Mouse (Mus musculus): ENCODE measurements around the gene Olfr490. TPM values are rescaled to one million over a fixed set of nuclear protein-coding genes. Genes with fewer than 3 reads are reported as not detected.

Olfr490 gene
- total RNA-seq (2015; ENCODE audit: low replicate concordance), result not detected in 2 replicates
- total RNA-seq (2017; ENCODE audit: low replicate concordance), result not detected in 2 replicates

GRCm38 (mm10) chr7:108288834-108289233 lies at the start of gene Olfr490:
Olfr490 (minus strand) TSS chr7:108288934.
- ATAC-seq (replicated peaks; ENCODE audit: low FRiP score, poor library complexity, severe bottlenecking), result no peak

GRCm38 (mm10) chr7:108323574-108323973 lies 34.8 kb upstream of the Olfr490 start, which contains the start of gene Olfr492:
Olfr492 (minus strand) TSS chr7:108323674.
- no peak for ATAC-seq (replicated peaks; ENCODE audit: low FRiP score, poor library complexity, severe bottlenecking)

GRCm38 (mm10) chr7:108313151-108313550 lies 24.4 kb upstream of the Olfr490 start, which contains the start of gene Olfr491:
Olfr491 (plus strand) TSS chr7:108313451.
- no peak for ATAC-seq (replicated peaks; ENCODE audit: low FRiP score, poor library complexity, severe bottlenecking)

- ATAC-seq (replicated peaks; ENCODE audit: low FRiP score, poor library complexity, severe bottlenecking), result no peak
These were observed 30.5 kb downstream of the Olfr490 start, which contains the start of gene Olfr488 for GRCm38 (mm10) chr7:108258247-108258646. Olfr488 (minus strand) TSS chr7:108258347.

Other genes with a start within 250 kb of the Olfr490 start
- not detected in 2 replicates for gene Olfr479, start 238.2 kb downstream of the Olfr490 start, total RNA-seq (2015; ENCODE audit: low replicate concordance)
- gene Olfr479, start 238.2 kb downstream of the Olfr490 start, total RNA-seq (2017; ENCODE audit: low replicate concordance), result not detected in 2 replicates
- gene Olfr480, start 221.6 kb downstream of the Olfr490 start, total RNA-seq (2015; ENCODE audit: low replicate concordance), result not detected in 2 replicates
- gene Olfr480, start 221.6 kb downstream of the Olfr490 start, total RNA-seq (2017; ENCODE audit: low replicate concordance), result 0.28 TPM in 1 of 2 replicates, not detected in the other
- gene Olfr481, start 209.1 kb downstream of the Olfr490 start, total RNA-seq (2015; ENCODE audit: low replicate concordance), result not detected in 2 replicates
- gene Olfr481, start 209.1 kb downstream of the Olfr490 start, total RNA-seq (2017; ENCODE audit: low replicate concordance), result not detected in 2 replicates
- not detected in 2 replicates for gene Olfr482, start 191.3 kb downstream of the Olfr490 start, total RNA-seq (2015; ENCODE audit: low replicate concordance)
- gene Olfr482, start 191.3 kb downstream of the Olfr490 start, total RNA-seq (2017; ENCODE audit: low replicate concordance), result not detected in 2 replicates
- not detected in 2 replicates for gene Olfr483, start 188.1 kb downstream of the Olfr490 start, total RNA-seq (2015; ENCODE audit: low replicate concordance)
- not detected in 2 replicates for gene Olfr483, start 188.1 kb downstream of the Olfr490 start, total RNA-seq (2017; ENCODE audit: low replicate concordance)
- gene Olfr484, start 161.5 kb downstream of the Olfr490 start, total RNA-seq (2015; ENCODE audit: low replicate concordance), result not detected in 2 replicates
- gene Olfr484, start 161.5 kb downstream of the Olfr490 start, total RNA-seq (2017; ENCODE audit: low replicate concordance), result 1.1 TPM in 1 of 2 replicates, not detected in the other
- not detected in 2 replicates for gene Olfr485, start 129.1 kb downstream of the Olfr490 start, total RNA-seq (2015; ENCODE audit: low replicate concordance)
- not detected in 2 replicates for gene Olfr485, start 129.1 kb downstream of the Olfr490 start, total RNA-seq (2017; ENCODE audit: low replicate concordance)
- not detected in 2 replicates for gene Olfr486, start 116.2 kb downstream of the Olfr490 start, total RNA-seq (2015; ENCODE audit: low replicate concordance)
- gene Olfr486, start 116.2 kb downstream of the Olfr490 start, total RNA-seq (2017; ENCODE audit: low replicate concordance), result not detected in 2 replicates
- gene Olfr487, start 74.3 kb downstream of the Olfr490 start, total RNA-seq (2015; ENCODE audit: low replicate concordance), result not detected in 2 replicates
- not detected in 2 replicates for gene Olfr487, start 74.3 kb downstream of the Olfr490 start, total RNA-seq (2017; ENCODE audit: low replicate concordance)
- gene Olfr488, start 30.6 kb downstream of the Olfr490 start, total RNA-seq (2015; ENCODE audit: low replicate concordance), result not detected in 2 replicates
- gene Olfr488, start 30.6 kb downstream of the Olfr490 start, total RNA-seq (2017; ENCODE audit: low replicate concordance), result not detected in 2 replicates
- gene Olfr491, start 24.5 kb upstream of the Olfr490 start, total RNA-seq (2015; ENCODE audit: low replicate concordance), result not detected in 2 replicates
- gene Olfr491, start 24.5 kb upstream of the Olfr490 start, total RNA-seq (2017; ENCODE audit: low replicate concordance), result not detected in 2 replicates
- not detected in 2 replicates for gene Olfr492, start 34.7 kb upstream of the Olfr490 start, total RNA-seq (2015; ENCODE audit: low replicate concordance)
- not detected in 2 replicates for gene Olfr492, start 34.7 kb upstream of the Olfr490 start, total RNA-seq (2017; ENCODE audit: low replicate concordance)
- gene Olfr493, start 58.0 kb upstream of the Olfr490 start, total RNA-seq (2015; ENCODE audit: low replicate concordance), result not detected in 2 replicates
- gene Olfr493, start 58.0 kb upstream of the Olfr490 start, total RNA-seq (2017; ENCODE audit: low replicate concordance), result not detected in 2 replicates
- not detected in 2 replicates for gene Olfr494, start 76.4 kb upstream of the Olfr490 start, total RNA-seq (2015; ENCODE audit: low replicate concordance)
- gene Olfr494, start 76.4 kb upstream of the Olfr490 start, total RNA-seq (2017; ENCODE audit: low replicate concordance), result not detected in 2 replicates
- not detected in 2 replicates for gene Olfr495, start 104.2 kb upstream of the Olfr490 start, total RNA-seq (2015; ENCODE audit: low replicate concordance)
- gene Olfr495, start 104.2 kb upstream of the Olfr490 start, total RNA-seq (2017; ENCODE audit: low replicate concordance), result not detected in 2 replicates
- not detected in 2 replicates for gene Olfr497, start 131.5 kb upstream of the Olfr490 start, total RNA-seq (2015; ENCODE audit: low replicate concordance)
- gene Olfr497, start 131.5 kb upstream of the Olfr490 start, total RNA-seq (2017; ENCODE audit: low replicate concordance), result not detected in 2 replicates
- not detected in 2 replicates for gene Olfr498, start 176.4 kb upstream of the Olfr490 start, total RNA-seq (2015; ENCODE audit: low replicate concordance)
- gene Olfr498, start 176.4 kb upstream of the Olfr490 start, total RNA-seq (2017; ENCODE audit: low replicate concordance), result not detected in 2 replicates
- gene Olfr502, start 236.1 kb upstream of the Olfr490 start, total RNA-seq (2015; ENCODE audit: low replicate concordance), result not detected in 2 replicates
- gene Olfr502, start 236.1 kb upstream of the Olfr490 start, total RNA-seq (2017; ENCODE audit: low replicate concordance), result not detected in 2 replicates